Mouse (Mus musculus) ES-E14 (cell line): ENCODE results near the gene Skil. TPM values are rescaled to one million over a fixed set of nuclear protein-coding genes. Genes with fewer than 3 reads are reported as not detected.

Source experiments
- DNase-seq: peaks from one replicate; pipeline ENCODE4 v3.0.0-alpha.2; 2013; ENCODE audit warnings: low read depth, low spot score
- H3K27ac ChIP-seq: 2 replicates; pipeline ENCODE4 v1.5.1; 2012; ENCODE audit warnings: low read depth, mild to moderate bottlenecking, low read length, moderate library complexity, mixed read lengths; ENCODE audit not compliant: poor library complexity, insufficient read depth, severe bottlenecking
- H3K36me3 ChIP-seq: 2 replicates; pipeline ENCODE4 v1.6.1; 2012; ENCODE audit warnings: mild to moderate bottlenecking, low read length, moderate library complexity, mixed read lengths; ENCODE audit not compliant: control insufficient read depth, poor library complexity, insufficient read depth, severe bottlenecking
- H3K4me1 ChIP-seq, 2 experiments: fragments of 150-350 bp in 1 of 2; sonication (generic) in 1 of 2; 2 replicates each; pipeline ENCODE4 v1.6.1; 2012; ENCODE audit warnings: low read length in 2 of 2, mild to moderate bottlenecking in 1 of 2, mixed read lengths in 1 of 2; ENCODE audit not compliant: control insufficient read depth in 2 of 2, insufficient read depth in 2 of 2, poor library complexity in 1 of 2
- H3K4me3 ChIP-seq, 2 experiments: fragments of 150-350 bp in 1 of 2; sonication (generic) in 1 of 2; 2 replicates each; pipeline ENCODE4 v1.5.1; 2012; ENCODE audit warnings: low read length in 2 of 2, low read depth in 1 of 2, mild to moderate bottlenecking in 1 of 2, mixed read lengths in 1 of 2; ENCODE audit not compliant: insufficient read depth in 1 of 2, poor library complexity in 1 of 2, severe bottlenecking in 1 of 2
- H3K9ac ChIP-seq: 2 replicates; pipeline ENCODE4 v1.6.1; 2012; ENCODE audit warnings: low read depth, mild to moderate bottlenecking, low read length, mixed read lengths; ENCODE audit not compliant: poor library complexity, insufficient read depth, severe bottlenecking
- H3K9me3 ChIP-seq: fragments of 150-350 bp; sonication (generic); 2 replicates; pipeline ENCODE4 v1.6.1; 2012; ENCODE audit warnings: low read depth, mild to moderate bottlenecking, low read length; ENCODE audit not compliant: control insufficient read depth, insufficient read depth
- CHD2 ChIP-seq: IDR thresholded peaks from 2 replicates; pipeline ENCODE4 v1.6.1; 2014; ENCODE audit warnings: mild to moderate bottlenecking, low read depth, low read length, inconsistent platforms
- HCFC1 ChIP-seq: IDR thresholded peaks from 2 replicates; pipeline ENCODE4 v1.6.1; 2012; ENCODE audit warnings: low read length, inconsistent platforms, borderline replicate concordance; ENCODE audit not compliant: insufficient read depth
- MAFK ChIP-seq: IDR thresholded peaks from 2 replicates; pipeline ENCODE4 v1.6.1; 2014; ENCODE audit warnings: mild to moderate bottlenecking, low read depth, low read length, inconsistent platforms; ENCODE audit not compliant: insufficient read depth
- ZC3H11A ChIP-seq: IDR thresholded peaks from 2 replicates; pipeline ENCODE4 v1.6.1; 2012; ENCODE audit warnings: low read depth, mild to moderate bottlenecking, inconsistent platforms, low read length, borderline replicate concordance
- ZNF384 ChIP-seq: IDR thresholded peaks from 2 replicates; pipeline ENCODE4 v1.6.1; 2012; ENCODE audit warnings: low read depth, low read length, inconsistent platforms
- in situ Hi-C, 2 experiments: fragments of 600-800 bp; cut with MboI; formaldehyde crosslinking; loops; one replicate each; pipeline ENCODE4 v1.15.1; 2025; ENCODE audit warnings: low sequenced_read_pairs in 2 of 2, inconsistent platforms in 1 of 2; ENCODE audit not compliant: unreplicated experiment in 2 of 2
- total RNA-seq: library from RNA; depleted of rRNA; stranded (reverse); fragments of 300-350 nt; gene quantifications from 2 replicates; pipeline ENCODE4 v1.2.3, GENCODE M21; 2012

The Skil gene
- total RNA-seq, 1 experiment, result 68.9 TPM

DNA sequence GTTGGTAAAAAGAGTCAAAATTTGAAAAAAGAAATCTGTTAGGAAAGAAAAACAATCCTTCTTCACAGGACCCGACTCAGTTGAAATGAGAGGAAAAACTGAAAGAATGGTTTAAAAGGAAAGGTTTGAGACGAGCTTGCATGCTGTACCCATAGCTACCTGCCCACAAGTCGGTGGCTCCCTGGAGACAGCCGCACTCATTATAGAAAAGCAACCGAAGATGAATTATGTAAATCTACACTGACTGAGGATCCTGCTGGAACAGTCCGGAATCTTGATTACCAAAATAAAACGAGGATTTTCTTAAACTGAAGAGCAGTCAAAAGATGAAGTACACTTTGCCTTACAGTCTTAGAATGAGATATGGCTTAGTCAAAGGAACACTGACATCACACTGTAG, 26.4 kb upstream of the Skil start:
- H3K9me3 ChIP-seq, result no peaks in the 10 kb centered on the region
- no peak for DNase-seq

GRCm38 (mm10) chr3:31071804-31072203, 23.1 kb upstream of the Skil start:
- Histone ChIP-seq H3K4me3 (no peak overlapping the region), H3K9me3 (no peaks in the 10 kb centered on the region), H3K36me3 (no peaks in the 10 kb centered on the region), H3K4me1 (peaks cover 0 to under 1% of the 10 kb centered on the region in 2 experiments; a peak in 1 of 4 replicates), H3K27ac (no peak overlapping the region), H3K9ac (no peak overlapping the region)
- in situ Hi-C loops, result no loop called here
- no peak for DNase-seq
- TF ChIP-seq CHD2 (no peak), HCFC1 (no peak), ZNF384 (no peak), MAFK (no peak), ZC3H11A (no peak)

More for the DNA sequence above, 26.4 kb upstream of the Skil start:
- no peak for TF ChIP-seq MAFK
- TF ChIP-seq HCFC1, result no peak
- no peak for TF ChIP-seq CHD2
- TF ChIP-seq ZNF384, result no peak
- no peak for TF ChIP-seq ZC3H11A
- Histone ChIP-seq H3K27ac (no peak overlapping the region), H3K4me1 (peaks cover 0 to 2% of the 10 kb centered on the region in 2 experiments; a peak in 1 of 4 replicates), H3K9ac (no peak overlapping the region), H3K36me3 (no peaks in the 10 kb centered on the region), H3K4me3 (no peak overlapping the region)
- in situ Hi-C loops, result no loop called here

GRCm38 (mm10) chr3:31075808-31076207, 19.1 kb upstream of the Skil start:
- H3K9me3 ChIP-seq, result no peaks in the 10 kb centered on the region
- H3K9ac ChIP-seq, result no peak overlapping the region
- in situ Hi-C loops, result no loop called here
- H3K36me3 ChIP-seq, result no peaks in the 10 kb centered on the region
- H3K27ac ChIP-seq, result no peak overlapping the region
- no peak overlapping the region for H3K4me3 ChIP-seq
- TF ChIP-seq CHD2 (no peak), ZC3H11A (no peak), MAFK (no peak), ZNF384 (no peak), HCFC1 (no peak)
- H3K4me1 ChIP-seq, result peaks cover 3 to 6% of the 10 kb centered on the region in 2 experiments; a peak in 3 of 4 replicates
- DNase-seq, result no peak

DNA sequence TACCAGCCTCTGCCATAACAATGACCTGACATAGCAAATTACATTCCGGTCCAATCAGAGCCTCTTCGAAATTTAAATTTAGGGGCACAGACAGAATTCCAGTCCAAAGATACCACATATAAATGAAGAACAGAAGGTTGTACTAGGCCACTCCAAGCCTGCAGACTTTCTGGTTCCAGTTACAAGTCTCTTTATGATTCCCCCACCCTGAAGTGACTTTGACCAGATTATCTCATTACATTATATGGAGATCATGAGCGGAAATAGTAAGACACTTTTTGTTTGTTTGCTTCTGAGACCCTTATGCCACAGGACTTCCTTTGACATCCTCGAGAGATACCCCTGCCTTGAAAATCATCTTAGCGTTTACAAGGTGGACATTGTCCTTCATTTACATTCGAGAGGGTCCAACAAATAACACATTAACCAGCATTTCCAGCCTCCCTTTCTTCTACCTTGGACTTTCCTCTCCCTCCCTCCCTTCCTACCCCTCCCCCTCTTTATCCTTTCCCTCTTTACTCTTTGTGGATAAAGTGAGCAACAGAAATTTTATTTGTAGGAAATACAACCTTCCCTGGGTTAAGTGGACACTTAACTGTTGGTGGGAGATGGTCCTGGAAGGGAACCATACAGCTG, 17.7 kb upstream of the Skil start:
- Histone ChIP-seq H3K9ac (no peak overlapping the region), H3K4me3 (no peak overlapping the region), H3K27ac (no peak overlapping the region), H3K4me1 (peaks cover 3 to 6% of the 10 kb centered on the region in 2 experiments; a peak in 3 of 4 replicates), H3K9me3 (no peaks in the 10 kb centered on the region), H3K36me3 (no peaks in the 10 kb centered on the region)
- in situ Hi-C loops, result no loop called here
- TF ChIP-seq ZNF384 (no peak), HCFC1 (no peak), CHD2 (no peak), ZC3H11A (no peak), MAFK (no peak)
- DNase-seq, result no peak
